Mouse (Mus musculus): ENCODE measurements around the gene Mettl27. TPM values are rescaled to one million over a fixed set of nuclear protein-coding genes. Genes with fewer than 3 reads are reported as not detected.
"Not testable (repeated sequence)": the region's sequence is repeated elsewhere in the genome, so short reads cannot be mapped to it uniquely, and the experiment has no call there.

Gene Mettl27
- polyA plus RNA-seq, 1 experiment: 10.9 TPM

DNA sequence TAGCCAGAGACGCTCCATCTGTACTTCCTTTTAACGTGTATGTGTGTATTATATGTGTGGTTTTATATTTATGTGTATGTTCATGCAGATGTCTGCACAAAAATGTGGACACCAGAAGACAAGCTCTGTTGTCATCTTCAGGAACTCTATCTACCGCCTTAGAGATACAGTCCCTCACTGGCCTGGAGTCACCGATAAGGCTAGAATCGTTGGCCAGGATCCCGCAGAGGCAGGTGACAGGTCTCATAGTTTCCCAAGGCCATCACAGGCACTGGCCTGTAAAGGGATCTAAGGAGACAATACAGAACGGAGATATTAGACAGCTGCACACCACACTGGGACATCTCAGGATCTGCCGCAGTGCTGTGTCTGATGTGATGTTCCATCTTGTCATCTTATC, 11.1 kb upstream of the Mettl27 start:
- no peak overlapping the region for H3K27ac ChIP-seq (ENCODE audit: insufficient read depth, low read length)
- TF ChIP-seq POLR2A (IDR thresholded peaks at IDR 0.05; ENCODE audit: borderline replicate concordance, insufficient read depth, low read length) (no peak), CTCF (IDR thresholded peaks at IDR 0.05; ENCODE audit: borderline replicate concordance, insufficient read depth, low read depth, low read length) (no peak)

DNA sequence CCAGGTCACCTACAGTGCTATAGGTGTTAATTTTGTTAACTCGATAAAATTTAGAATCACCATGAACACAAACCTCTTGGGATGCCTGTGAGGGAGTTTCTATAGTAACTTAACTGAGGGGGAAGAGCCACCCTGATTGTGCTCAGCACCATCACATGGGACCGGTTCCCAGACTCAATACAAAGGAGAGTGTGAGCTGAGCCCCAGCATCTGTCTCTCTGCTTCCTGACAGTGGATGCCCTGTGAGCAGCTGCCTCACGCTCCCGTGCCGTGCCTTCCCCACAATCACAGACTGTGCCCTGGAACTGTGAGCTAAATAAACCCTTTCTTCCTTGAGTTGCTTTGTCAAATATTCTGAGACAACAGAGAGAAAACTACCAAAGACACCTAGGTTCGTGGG, 9.0 kb upstream of the Mettl27 start:
- WGBS: 30% methylated on average over 6 of the region's 6 CpGs
- H3K27me3 ChIP-seq (ENCODE audit: control insufficient read depth, insufficient read depth, low read length): no peaks in the 10 kb centered on the region; the same call in 1 of the 2 replicates
- H3K4me3 ChIP-seq (replicated peaks; ENCODE audit: insufficient read depth, low read depth, low read length): no peak overlapping the region
- H3K27ac ChIP-seq (ENCODE audit: insufficient read depth, low read length): no peak overlapping the region
- TF ChIP-seq POLR2A (IDR thresholded peaks at IDR 0.05; ENCODE audit: borderline replicate concordance, insufficient read depth, low read length): no peak
- TF ChIP-seq CTCF (IDR thresholded peaks at IDR 0.05; ENCODE audit: borderline replicate concordance, insufficient read depth, low read depth, low read length): no peak
- H3K4me1 ChIP-seq (ENCODE audit: control insufficient read depth, insufficient read depth, low read length): peaks cover 7% of the 10 kb centered on the region; the same call in 1 of the 2 replicates
- DNase-seq: no peak

More for the DNA sequence above, 11.1 kb upstream of the Mettl27 start:
- no peak overlapping the region for H3K4me3 ChIP-seq (replicated peaks; ENCODE audit: insufficient read depth, low read depth, low read length)
- no peaks in the 10 kb centered on the region; the same call in 1 of the 2 replicates for H3K27me3 ChIP-seq (ENCODE audit: control insufficient read depth, insufficient read depth, low read length)
- H3K4me1 ChIP-seq (ENCODE audit: control insufficient read depth, insufficient read depth, low read length): peaks cover 7% of the 10 kb centered on the region; the same call in 1 of the 2 replicates
- no peak for DNase-seq
- WGBS: 81% methylated on average over 8 of the region's 8 CpGs

DNA sequence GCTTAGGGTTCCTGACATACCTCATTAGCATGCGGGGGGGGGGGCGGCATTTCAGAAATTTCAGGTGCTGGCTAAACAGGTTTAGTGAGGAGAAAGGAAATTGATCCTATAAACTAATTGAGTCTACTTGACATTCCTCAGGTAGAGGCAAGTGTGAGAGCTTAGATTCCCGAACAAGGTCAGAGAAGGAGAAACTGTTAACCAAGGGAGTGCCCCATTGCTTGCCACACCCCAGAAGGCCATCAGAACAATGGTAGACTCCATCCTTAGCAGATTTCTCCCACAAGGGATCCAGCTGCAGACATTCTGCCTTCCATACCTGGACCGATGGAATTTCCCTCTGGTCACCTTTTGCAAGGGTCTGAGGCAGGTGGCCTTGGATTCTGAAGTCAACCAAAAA, 5.4 kb upstream of the Mettl27 start:
- Histone ChIP-seq H3K27ac (ENCODE audit: insufficient read depth, low read length) (no peak overlapping the region), H3K4me1 (ENCODE audit: control insufficient read depth, insufficient read depth, low read length) (no peaks in the 10 kb centered on the region), H3K27me3 (ENCODE audit: control insufficient read depth, insufficient read depth, low read length) (no peaks in the 10 kb centered on the region), H3K4me3 (replicated peaks; ENCODE audit: insufficient read depth, low read depth, low read length) (no peak overlapping the region)
- no peak for TF ChIP-seq POLR2A (IDR thresholded peaks at IDR 0.05; ENCODE audit: borderline replicate concordance, insufficient read depth, low read length)
- no peak for TF ChIP-seq CTCF (IDR thresholded peaks at IDR 0.05; ENCODE audit: borderline replicate concordance, insufficient read depth, low read depth, low read length)
- DNase-seq: no peak
- 78% methylated on average over 4 of the region's 4 CpGs for WGBS

DNA sequence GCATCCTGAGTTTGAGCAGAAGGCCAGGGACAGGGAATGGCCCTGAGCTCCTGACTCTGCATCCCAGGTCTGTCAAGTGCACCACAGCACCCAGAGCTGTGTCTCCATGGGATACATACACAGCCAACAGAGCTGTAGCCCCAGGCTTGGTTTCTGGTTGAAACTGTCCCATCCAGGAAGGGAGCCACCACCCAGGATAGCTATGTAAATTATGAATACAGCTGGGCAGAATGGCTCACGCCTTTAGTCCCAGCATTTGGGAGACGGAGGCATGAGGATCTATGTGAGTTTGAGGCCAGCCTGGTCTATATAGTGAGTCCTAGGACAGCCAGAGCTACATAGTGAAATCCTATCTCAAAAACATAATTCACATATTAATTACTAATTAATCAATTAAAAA, 2.2 kb upstream of the Mettl27 start:
- H3K4me3 ChIP-seq (replicated peaks; ENCODE audit: insufficient read depth, low read depth, low read length): no peak overlapping the region
- TF ChIP-seq CTCF (IDR thresholded peaks at IDR 0.05; ENCODE audit: borderline replicate concordance, insufficient read depth, low read depth, low read length) (no peak), POLR2A (IDR thresholded peaks at IDR 0.05; ENCODE audit: borderline replicate concordance, insufficient read depth, low read length) (no peak)
- no peak for DNase-seq
- no peak overlapping the region for H3K27ac ChIP-seq (ENCODE audit: insufficient read depth, low read length)
- 83% methylated on average over 2 of the region's 2 CpGs for WGBS
- H3K4me1 ChIP-seq (ENCODE audit: control insufficient read depth, insufficient read depth, low read length): no peaks in the 10 kb centered on the region
- no peaks in the 10 kb centered on the region for H3K27me3 ChIP-seq (ENCODE audit: control insufficient read depth, insufficient read depth, low read length)

DNA sequence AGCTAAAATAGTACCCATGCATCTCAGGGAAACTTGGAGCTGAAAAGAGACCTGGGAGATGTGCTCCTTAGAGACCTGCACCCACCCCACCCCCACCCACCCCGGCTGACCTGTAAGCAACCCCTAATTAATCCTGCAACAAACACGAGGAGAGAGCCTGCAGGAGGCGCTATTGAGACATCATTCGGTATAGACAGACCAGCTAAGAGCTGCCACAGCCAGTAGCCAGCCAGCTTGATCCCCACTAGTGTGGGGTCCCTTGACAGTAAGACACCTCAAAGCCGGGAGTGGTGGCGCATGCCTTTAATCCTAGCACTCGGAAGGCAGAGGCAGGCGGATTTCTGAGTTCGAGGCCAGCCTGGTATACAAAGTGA, 722 bp downstream of the Mettl27 start:
- no peak for TF ChIP-seq POLR2A (IDR thresholded peaks at IDR 0.05; ENCODE audit: borderline replicate concordance, insufficient read depth, low read length)
- TF ChIP-seq CTCF (IDR thresholded peaks at IDR 0.05; ENCODE audit: borderline replicate concordance, insufficient read depth, low read depth, low read length): peak; percentile 29; the same call in 1 of the 2 replicates
- H3K4me1 ChIP-seq (ENCODE audit: control insufficient read depth, insufficient read depth, low read length): no peaks in the 10 kb centered on the region
- H3K27me3 ChIP-seq (ENCODE audit: control insufficient read depth, insufficient read depth, low read length): no peaks in the 10 kb centered on the region
- peak; percentile 45 to 54 for DNase-seq
- no peak overlapping the region for H3K27ac ChIP-seq (ENCODE audit: insufficient read depth, low read length)
- 47% methylated on average over 9 of the region's 9 CpGs for WGBS
- H3K4me3 ChIP-seq (replicated peaks; ENCODE audit: insufficient read depth, low read depth, low read length): peak overlapping the region; percentile 93

DNA sequence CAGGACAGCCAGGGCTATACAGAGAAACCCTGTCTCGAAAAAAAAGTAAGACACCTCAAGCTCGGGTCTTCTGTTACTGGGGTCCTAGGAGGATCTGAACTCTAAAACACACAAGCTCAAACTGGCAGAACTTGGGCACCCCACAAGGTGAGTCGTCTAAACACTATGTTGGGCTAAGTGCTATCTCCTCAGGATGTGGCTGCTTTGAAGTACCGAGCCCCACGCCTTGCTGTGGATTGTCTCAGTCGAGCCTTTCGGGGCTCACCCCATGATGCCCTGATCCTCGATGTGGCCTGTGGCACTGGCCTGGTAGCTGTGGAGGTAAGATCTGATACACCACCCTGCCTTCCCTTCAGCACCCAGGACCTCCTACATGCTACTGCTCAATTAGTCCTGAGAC, 1.1 kb downstream of the Mettl27 start:
- no peak overlapping the region for H3K27ac ChIP-seq (ENCODE audit: insufficient read depth, low read length)
- WGBS: 90% methylated on average over 8 of the region's 8 CpGs
- no peaks in the 10 kb centered on the region for H3K4me1 ChIP-seq (ENCODE audit: control insufficient read depth, insufficient read depth, low read length)
- DNase-seq: no peak
- no peak overlapping the region for H3K4me3 ChIP-seq (replicated peaks; ENCODE audit: insufficient read depth, low read depth, low read length)
- TF ChIP-seq CTCF (IDR thresholded peaks at IDR 0.05; ENCODE audit: borderline replicate concordance, insufficient read depth, low read depth, low read length) (no peak), POLR2A (IDR thresholded peaks at IDR 0.05; ENCODE audit: borderline replicate concordance, insufficient read depth, low read length) (no peak)
- no peaks in the 10 kb centered on the region for H3K27me3 ChIP-seq (ENCODE audit: control insufficient read depth, insufficient read depth, low read length)

DNA sequence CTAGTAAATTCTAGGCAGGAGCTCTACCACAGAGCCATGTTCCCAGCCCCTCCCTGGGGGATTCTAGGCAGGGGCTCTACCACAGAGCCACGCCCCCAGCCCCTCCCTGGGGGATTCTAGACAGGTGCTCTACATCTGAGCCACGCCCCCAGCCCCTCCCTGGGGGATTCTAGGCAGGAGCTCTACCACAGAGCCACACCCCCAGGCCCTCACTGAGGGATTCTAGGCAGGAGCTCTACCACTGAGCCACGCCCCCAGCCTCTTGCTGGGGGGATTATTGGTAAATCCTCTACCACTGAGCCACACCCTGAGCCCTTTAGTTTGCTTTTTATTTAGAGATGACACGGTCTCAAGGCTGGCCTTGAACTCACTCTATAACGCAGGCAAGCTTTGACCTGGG, 1.5 kb downstream of the Mettl27 start:
- not testable (repeated sequence) for DNase-seq; H3K27ac ChIP-seq (ENCODE audit: insufficient read depth, low read length); H3K4me1 ChIP-seq (ENCODE audit: control insufficient read depth, insufficient read depth, low read length); H3K27me3 ChIP-seq (ENCODE audit: control insufficient read depth, insufficient read depth, low read length); H3K4me3 ChIP-seq (replicated peaks; ENCODE audit: insufficient read depth, low read depth, low read length)
- WGBS: 93% methylated on average over 5 of the region's 5 CpGs

DNA sequence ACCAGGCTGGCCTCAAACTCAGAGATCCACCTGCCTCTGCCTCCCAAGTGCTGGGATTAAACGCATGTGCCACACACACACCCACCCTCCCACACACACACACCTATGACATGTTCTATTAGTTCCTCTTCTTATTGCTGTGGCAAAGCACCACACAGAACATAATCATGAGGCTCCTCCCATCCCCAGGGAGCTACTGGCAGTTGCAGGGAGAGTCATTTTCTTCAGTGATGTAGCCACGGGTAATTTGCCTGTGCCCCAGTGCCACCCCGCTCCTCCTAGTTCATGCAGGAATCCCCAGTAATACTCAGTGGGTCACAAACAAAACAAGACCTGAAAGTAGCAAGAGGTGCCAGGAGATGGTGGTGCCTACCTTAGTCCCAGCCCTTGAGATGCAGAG, 2.5 kb downstream of the Mettl27 start:
- 86% methylated on average over 3 of the region's 3 CpGs for WGBS
- TF ChIP-seq CTCF (IDR thresholded peaks at IDR 0.05; ENCODE audit: borderline replicate concordance, insufficient read depth, low read depth, low read length): no peak
- no peak for TF ChIP-seq POLR2A (IDR thresholded peaks at IDR 0.05; ENCODE audit: borderline replicate concordance, insufficient read depth, low read length)
- H3K27ac ChIP-seq (ENCODE audit: insufficient read depth, low read length): no peak overlapping the region
- no peaks in the 10 kb centered on the region for H3K27me3 ChIP-seq (ENCODE audit: control insufficient read depth, insufficient read depth, low read length)
- DNase-seq: no peak
- no peak overlapping the region for H3K4me3 ChIP-seq (replicated peaks; ENCODE audit: insufficient read depth, low read depth, low read length)
- H3K4me1 ChIP-seq (ENCODE audit: control insufficient read depth, insufficient read depth, low read length): no peaks in the 10 kb centered on the region
